Mouse (Mus musculus) layer of hippocampus, postnatal 14 days (tissue): ENCODE measurements around the gene Gm3072. TPM values are rescaled to one million over a fixed set of nuclear protein-coding genes. Genes with fewer than 3 reads are reported as not detected.
"Not testable (repeated sequence)": the region's sequence is repeated elsewhere in the genome, so short reads cannot be mapped to it uniquely, and the experiment has no call there.

Experiments used
- DNase-seq, 2 experiments: peaks; one replicate each; pipeline ENCODE4 v3.0.0; 2021 to 2022; ENCODE audit warnings: low spot score in 2 of 2, mixed read lengths in 1 of 2
- long read RNA-seq, 2 experiments: library from polyadenylated mRNA; stranded (forward); transcript quantifications; one replicate each; pipeline ENCODE4 v2.0.0; 2021
- total RNA-seq, 2 experiments: library from RNA; stranded (reverse); gene quantifications; 2 replicates each; pipeline ENCODE4 v1.2.3; 2021

The Gm3072 gene
- not detected for total RNA-seq
- long read RNA-seq, experiment 1: 0 reads
- long read RNA-seq, experiment 2: 0 reads

DNA sequence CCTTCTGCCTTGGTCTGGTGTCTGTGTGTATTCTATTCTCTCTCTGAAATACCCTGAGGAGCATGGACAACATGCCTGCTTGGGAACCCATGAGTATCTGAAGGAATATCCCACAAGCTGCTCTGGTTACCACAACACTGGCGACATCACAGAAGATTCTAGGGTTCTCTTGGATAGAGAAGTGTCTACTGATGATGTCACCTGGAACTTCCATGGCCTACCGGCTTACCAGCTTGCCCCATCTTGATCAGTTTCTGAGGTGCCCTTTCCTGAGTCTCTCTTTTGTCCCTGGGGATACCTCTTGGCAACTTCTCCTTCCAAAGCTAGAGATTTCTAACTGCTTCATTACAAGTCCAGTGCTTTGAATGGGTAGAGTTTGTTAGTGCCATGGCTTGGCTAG is at the start of gene Gm3072:
Gene Gm3072, minus strand, starts transcription at position 101 of the 400 bp plus-strand sequence.
- not testable (repeated sequence) for DNase-seq

GRCm38 (mm10) chr14:41648176-41648575 is 23.8 kb upstream of the Gm3072 start:
- DNase-seq: not testable (repeated sequence)

- DNase-seq: not testable (repeated sequence)
These were observed 22.0 kb upstream of the Gm3072 start, which contains the start of gene Gm3676 for GRCm38 (mm10) chr14:41646387-41646786. Gene Gm3676, minus strand, starts transcription at chr14:41646487.

- DNase-seq: not testable (repeated sequence)
These were observed 5.7 kb upstream of the Gm3072 start for GRCm38 (mm10) chr14:41630144-41630543.

- DNase-seq: not testable (repeated sequence)
These were observed 1.9 kb downstream of the Gm3072 start for GRCm38 (mm10) chr14:41622535-41622934.

DNA sequence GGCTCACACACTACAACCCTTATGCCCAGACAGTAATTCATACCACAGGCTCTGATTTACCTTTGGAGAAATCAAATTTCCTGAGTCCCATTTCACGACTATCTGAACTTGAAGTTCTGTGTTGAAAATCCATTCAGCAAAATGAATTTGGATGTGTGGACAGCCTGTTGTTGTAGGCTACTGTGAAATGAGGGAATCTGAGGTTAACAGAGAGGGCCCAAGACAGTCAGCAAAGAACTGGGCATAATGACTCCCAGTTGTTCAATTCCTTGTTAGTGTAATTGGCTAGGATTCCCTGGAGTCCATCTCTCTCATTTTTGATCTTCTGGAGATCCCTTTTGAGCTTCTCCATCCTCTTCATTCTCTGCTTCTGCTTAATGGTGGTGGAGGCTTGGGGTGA is 13.7 kb downstream of the Gm3072 start:
- not testable (repeated sequence) for DNase-seq

- not testable (repeated sequence) for DNase-seq
These were observed 23.5 kb downstream of the Gm3072 start for GRCm38 (mm10) chr14:41600935-41601334.

- not testable (repeated sequence) for DNase-seq
These were observed 38.1 kb downstream of the Gm3072 start for GRCm38 (mm10) chr14:41586346-41586745.

DNA sequence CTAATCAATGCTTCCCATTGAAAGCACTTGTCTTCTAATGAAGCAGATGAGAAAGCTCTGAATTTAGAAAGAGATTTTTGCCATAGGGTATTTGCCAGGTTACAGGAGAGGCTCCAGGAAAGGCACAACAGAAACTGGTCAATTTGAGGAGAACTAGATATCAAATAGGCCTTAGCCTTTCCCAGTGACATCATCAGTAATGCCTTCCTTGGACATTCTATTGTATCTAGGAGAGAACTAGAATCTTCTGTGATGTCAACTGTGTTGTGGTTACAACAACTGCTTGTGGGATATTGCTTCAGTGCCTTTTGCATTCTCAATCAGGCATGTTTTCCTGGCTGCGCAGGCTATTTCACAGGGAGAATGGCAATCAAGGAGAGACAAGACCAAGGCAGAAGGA is 51.5 kb downstream of the Gm3072 start, which contains the start of gene 1700049E17Rik2:
Gene 1700049E17Rik2, plus strand, starts transcription at position 301 of the 400 bp plus-strand sequence.
- DNase-seq: not testable (repeated sequence)

Other genes with a start within 250 kb of the Gm3072 start
- gene Gm7945, start 238.2 kb downstream of the Gm3072 start, total RNA-seq: not detected
- gene Gm6482, start 216.3 kb downstream of the Gm3072 start, total RNA-seq: not detected
- not detected for gene Gm7954, start 171.1 kb downstream of the Gm3072 start, total RNA-seq
- gene Gm3486, start 135.1 kb downstream of the Gm3072 start, total RNA-seq: not detected
- not detected for gene Gm7970, start 69.0 kb downstream of the Gm3072 start, total RNA-seq
- gene 1700049E17Rik2, start 51.4 kb downstream of the Gm3072 start, total RNA-seq: under 1 TPM in 1 of 2 experiments, not detected in 1; 0.65 TPM
- gene Gm3676, start 21.9 kb upstream of the Gm3072 start, total RNA-seq: 1 to 10 TPM in 1 of 2 experiments, not detected in 1; 1.4 TPM
- gene Gm8068, start 77.3 kb upstream of the Gm3072 start, total RNA-seq: not detected
- gene Gm7929, start 126.0 kb upstream of the Gm3072 start, total RNA-seq: not detected
- not detected for gene Gm47189, start 147.8 kb upstream of the Gm3072 start, total RNA-seq